Mouse (Mus musculus): Measurements from ENCODE around the gene Mid1.
"Not testable (repeated sequence)": the region's sequence is repeated elsewhere in the genome, so short reads cannot be mapped to it uniquely, and the experiment has no call there.

Mid1 gene

GRCm38 (mm10) chrX:169973806-169974205 is 288.8 kb downstream of the Mid1 start:
- DNase-seq: not testable (repeated sequence)

DNA sequence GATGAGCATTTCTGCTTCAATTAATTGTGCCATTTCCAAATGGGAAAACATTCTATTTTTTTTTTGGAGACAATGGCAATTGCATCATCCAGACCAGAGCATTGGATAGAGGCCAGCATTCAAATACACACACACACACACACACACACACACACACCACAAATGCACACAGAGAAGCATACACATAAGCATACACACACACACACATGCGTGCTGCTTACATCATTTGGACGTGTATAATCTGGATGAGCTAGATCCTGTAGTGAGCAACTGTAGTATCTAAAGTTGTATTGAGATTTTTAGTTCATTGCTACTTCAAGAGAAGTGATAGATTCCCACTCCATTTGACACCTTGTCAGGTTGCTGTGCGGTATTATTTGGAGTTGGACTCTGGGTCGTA is 289.5 kb downstream of the Mid1 start:
- not testable (repeated sequence) for DNase-seq

DNA sequence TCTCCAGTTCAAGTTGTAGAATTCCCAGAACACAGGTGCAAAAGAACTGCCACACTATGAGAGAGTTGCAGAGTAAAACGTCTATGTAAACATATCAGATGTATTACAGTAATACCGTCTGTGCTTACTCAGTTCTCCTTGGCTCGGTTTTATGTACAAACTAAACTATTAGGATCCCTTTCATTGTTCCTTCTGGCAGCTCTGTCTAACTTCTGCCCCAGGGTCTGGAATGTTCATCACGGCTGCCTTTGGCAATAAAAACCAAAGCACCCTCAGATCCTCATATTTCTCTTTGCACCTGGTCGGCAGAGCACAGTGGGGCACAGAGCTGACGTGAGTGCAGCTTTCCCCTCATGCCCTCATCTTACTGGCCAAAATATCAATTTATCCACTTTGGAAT is 290.0 kb downstream of the Mid1 start:
- DNase-seq: not testable (repeated sequence)

GRCm38 (mm10) chrX:169975681-169976131 is 290.7 kb downstream of the Mid1 start:
- not testable (repeated sequence) for DNase-seq

- not testable (repeated sequence) for DNase-seq
Observed at GRCm38 (mm10) chrX:169976340-169976739, 291.3 kb downstream of the Mid1 start.

DNA sequence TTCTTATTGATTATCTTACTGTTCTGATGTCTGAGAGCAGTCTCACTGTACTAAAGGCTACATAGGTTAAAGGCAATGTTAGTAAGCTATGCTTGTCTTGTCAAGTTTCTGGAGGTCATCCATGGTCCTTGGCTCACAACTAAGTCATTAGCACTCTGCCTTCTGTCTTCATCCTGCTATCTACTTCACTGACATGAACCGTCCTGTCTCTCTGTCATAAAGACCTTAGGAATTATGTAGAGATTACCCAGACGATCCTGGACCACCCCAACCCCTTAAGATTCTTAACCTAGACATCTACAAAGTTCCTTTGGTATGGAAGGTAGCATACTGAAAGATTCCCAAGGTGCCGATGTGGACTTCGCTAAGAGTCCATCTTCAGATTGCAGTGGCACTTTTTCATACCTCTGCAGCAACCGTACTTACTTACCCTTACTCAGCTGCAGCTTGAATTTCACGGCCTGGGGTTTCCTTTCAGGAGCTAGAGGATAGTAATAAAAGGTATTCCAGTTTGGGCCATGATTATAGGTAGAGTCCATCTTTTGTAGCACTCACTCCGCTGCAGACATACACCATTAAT is 292.9 kb downstream of the Mid1 start:
- DNase-seq: not testable (repeated sequence)

- peak; percentile 82 for DNase-seq
Observed at GRCm38 (mm10) chrX:169978436-169979381, 293.7 kb downstream of the Mid1 start.

GRCm38 (mm10) chrX:169979461-169980202 is 294.6 kb downstream of the Mid1 start:
- not testable (repeated sequence) for DNase-seq

DNA sequence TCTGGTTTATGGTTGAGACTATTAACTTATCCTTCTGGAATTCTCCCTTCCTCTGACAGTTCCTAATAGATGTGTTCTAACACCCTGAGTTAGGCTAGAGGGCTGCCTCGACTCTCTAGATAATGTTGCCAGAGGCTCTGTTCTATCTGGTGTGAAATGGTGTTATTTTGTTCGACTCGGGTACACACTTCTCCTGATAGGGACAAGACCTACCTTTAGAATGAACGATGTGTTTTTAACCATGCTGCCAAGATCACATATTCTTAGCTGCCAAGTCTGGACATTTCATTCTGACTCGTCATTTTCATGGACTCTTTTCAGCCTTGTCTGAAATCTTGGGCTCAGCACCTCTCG is 295.2 kb downstream of the Mid1 start:
- not testable (repeated sequence) for DNase-seq

GRCm38 (mm10) chrX:169980809-169981289 is 295.9 kb downstream of the Mid1 start:
- DNase-seq: no peak

DNA sequence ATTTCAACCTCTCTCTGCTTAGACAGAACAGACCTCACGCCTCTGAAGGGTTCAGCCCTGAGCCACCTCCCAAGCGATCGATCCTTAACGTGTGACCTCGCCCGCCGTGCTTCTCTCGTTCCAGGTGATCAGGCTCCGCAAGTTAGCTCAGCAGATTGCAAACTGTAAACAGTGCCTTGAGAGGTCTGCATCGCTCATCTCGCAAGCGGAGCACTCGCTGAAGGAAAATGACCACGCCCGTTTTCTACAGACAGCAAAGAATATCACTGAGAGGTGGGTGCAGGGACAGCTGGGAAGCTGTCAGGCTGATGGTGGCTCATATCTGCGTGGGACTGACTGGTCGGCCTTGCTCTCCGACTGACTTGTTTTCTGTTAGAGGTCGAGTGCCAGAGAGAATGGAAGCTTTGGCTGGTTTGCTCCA is 296.8 kb downstream of the Mid1 start:
- not testable (repeated sequence) for DNase-seq

- not testable (repeated sequence) for DNase-seq
Observed at GRCm38 (mm10) chrX:169982606-169983400, 297.8 kb downstream of the Mid1 start.

- DNase-seq: not testable (repeated sequence)
Observed at GRCm38 (mm10) chrX:169983401-169984165, 298.6 kb downstream of the Mid1 start.

GRCm38 (mm10) chrX:169984331-169984730 is 299.3 kb downstream of the Mid1 start:
- not testable (repeated sequence) for DNase-seq

- DNase-seq: not testable (repeated sequence)
Observed at GRCm38 (mm10) chrX:169984853-169985252, 299.9 kb downstream of the Mid1 start.

DNA sequence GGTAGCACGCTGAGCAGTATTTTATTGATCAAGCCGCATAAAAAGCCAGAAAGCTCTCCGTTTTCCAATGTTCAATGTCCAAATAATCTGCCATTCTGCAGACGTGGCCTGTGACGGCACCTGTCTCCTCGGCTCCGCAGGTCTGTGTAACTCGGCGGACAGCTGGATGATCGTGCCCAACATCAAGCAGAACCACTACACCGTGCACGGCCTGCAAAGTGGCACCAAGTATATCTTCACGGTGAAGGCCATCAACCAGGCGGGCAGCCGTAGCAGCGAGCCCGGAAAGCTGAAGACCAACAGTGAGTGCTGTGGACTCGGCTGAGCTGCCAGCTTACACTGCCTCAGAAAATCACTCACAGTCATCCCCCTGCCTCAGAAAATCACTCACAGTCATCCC is 300.8 kb downstream of the Mid1 start:
- DNase-seq: not testable (repeated sequence)

GRCm38 (mm10) chrX:169986519-169987367 is 301.7 kb downstream of the Mid1 start:
- DNase-seq: peak; percentile 93

DNA sequence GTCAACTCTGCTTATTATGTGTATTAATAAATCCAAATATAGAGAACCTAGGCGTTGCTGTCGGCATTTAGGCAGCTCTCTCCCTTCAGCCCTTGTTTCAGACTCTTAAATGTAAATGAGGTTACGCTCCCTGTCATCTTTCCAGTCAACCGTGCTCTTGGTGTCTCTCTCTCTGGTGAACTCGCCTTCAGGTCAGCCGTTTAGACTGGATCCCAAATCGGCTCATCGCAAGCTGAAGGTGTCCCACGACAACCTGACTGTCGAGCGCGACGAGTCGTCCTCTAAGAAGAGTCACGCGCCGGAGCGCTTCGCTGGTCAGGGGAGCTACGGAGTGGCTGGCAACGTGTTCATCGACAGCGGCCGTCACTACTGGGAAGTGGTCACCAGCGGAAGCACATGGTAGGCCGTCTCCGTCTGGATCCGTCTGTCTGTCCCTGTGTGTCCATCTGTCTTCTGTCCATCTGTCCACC is 302.4 kb downstream of the Mid1 start:
- DNase-seq: peak; percentile 53

GRCm38 (mm10) chrX:169988571-169989218 is 303.7 kb downstream of the Mid1 start:
- DNase-seq: peak; percentile 39

GRCm38 (mm10) chrX:169989219-169989595 is 304.2 kb downstream of the Mid1 start:
- not testable (repeated sequence) for DNase-seq

All from thymus, postnatal 25 days (tissue).